Mouse (Mus musculus) monocyte, adult 5-6 weeks (primary cell): ENCODE results near the gene Lemd1. TPM values are rescaled to one million over a fixed set of nuclear protein-coding genes. Genes with fewer than 3 reads are reported as not detected.
"Not testable (repeated sequence)": the region's sequence is repeated elsewhere in the genome, so short reads cannot be mapped to it uniquely, and the experiment has no call there.

Experiments
- ATAC-seq: fragments of 153-309, 156-312 bp; replicated peaks from 2 replicates; pipeline ENCODE4 v1.8.0; 2017; ENCODE audit warnings: mild to moderate bottlenecking; ENCODE audit not compliant: low TSS enrichment, insufficient number of reproducible peaks, severe bottlenecking, poor library complexity, low FRiP score
- total RNA-seq: library from RNA; stranded (forward); fragments of 200-1000, 200-491, 200-594 nt; gene quantifications from 3 replicates; pipeline ENCODE4 v1.2.3, GENCODE M21; 2017

The Lemd1 gene
- total RNA-seq, 1 experiment from 2014 or later = not detected

GRCm38 (mm10) chr1:132268418-132269060 lies 77.3 kb downstream of the Lemd1 start:
- ATAC-seq = no peak

- ATAC-seq = no peak
Measured at GRCm38 (mm10) chr1:132271237-132271636, 80.0 kb downstream of the Lemd1 start.

- no peak for ATAC-seq
Measured at GRCm38 (mm10) chr1:132276694-132277093, 85.5 kb downstream of the Lemd1 start.

GRCm38 (mm10) chr1:132277124-132277523 lies 85.9 kb downstream of the Lemd1 start:
- ATAC-seq = no peak

GRCm38 (mm10) chr1:132280636-132281035 lies 89.4 kb downstream of the Lemd1 start:
- not testable (repeated sequence) for ATAC-seq

GRCm38 (mm10) chr1:132281523-132282176 lies 90.4 kb downstream of the Lemd1 start:
- ATAC-seq = no peak

GRCm38 (mm10) chr1:132282177-132282536 lies 90.9 kb downstream of the Lemd1 start:
- ATAC-seq = no peak

- ATAC-seq = no peak
Measured at GRCm38 (mm10) chr1:132283018-132283417, 91.8 kb downstream of the Lemd1 start.

GRCm38 (mm10) chr1:132286735-132287134 lies 95.5 kb downstream of the Lemd1 start:
- ATAC-seq = no peak

- ATAC-seq = no peak
Measured at GRCm38 (mm10) chr1:132287445-132287844, 96.2 kb downstream of the Lemd1 start.

GRCm38 (mm10) chr1:132287991-132288451 lies 96.8 kb downstream of the Lemd1 start:
- no peak for ATAC-seq

GRCm38 (mm10) chr1:132289965-132290364 lies 98.7 kb downstream of the Lemd1 start:
- ATAC-seq = no peak

GRCm38 (mm10) chr1:132290921-132291675 lies 99.9 kb downstream of the Lemd1 start:
- ATAC-seq = no peak

- no peak for ATAC-seq
Measured at GRCm38 (mm10) chr1:132291706-132292105, 100.5 kb downstream of the Lemd1 start.

- ATAC-seq = no peak
Measured at GRCm38 (mm10) chr1:132292318-132293129, 101.3 kb downstream of the Lemd1 start.

- no peak for ATAC-seq
Measured at GRCm38 (mm10) chr1:132295506-132295905, 104.3 kb downstream of the Lemd1 start.

- no peak for ATAC-seq
Measured at GRCm38 (mm10) chr1:132296051-132296450, 104.8 kb downstream of the Lemd1 start.

GRCm38 (mm10) chr1:132298425-132298800 lies 107.2 kb downstream of the Lemd1 start, which contains the start of gene Klhdc8a:
Klhdc8a (plus strand) TSS chr1:132298626.
- ATAC-seq = no peak
